Mouse (Mus musculus) sigmoid colon, adult 10 weeks (tissue): ENCODE data around the gene Crmp1. TPM values are rescaled to one million over a fixed set of nuclear protein-coding genes. Genes with fewer than 3 reads are reported as not detected.

ENCODE experiments used
- polyA plus RNA-seq: library from polyadenylated mRNA; stranded (reverse); fragments of 350-450 nt; fragmentation: Illumina TruSeq; extraction: RNeasy Lipid Tissue Mini Kit (QIAGEN cat#74804); gene quantifications from one replicate; pipeline ENCODE4 v1.2.3, GENCODE M21; 2014; ENCODE audit warnings: low read depth, low replicate concordance

Gene Crmp1
- polyA plus RNA-seq = 0.19 TPM

DNA sequence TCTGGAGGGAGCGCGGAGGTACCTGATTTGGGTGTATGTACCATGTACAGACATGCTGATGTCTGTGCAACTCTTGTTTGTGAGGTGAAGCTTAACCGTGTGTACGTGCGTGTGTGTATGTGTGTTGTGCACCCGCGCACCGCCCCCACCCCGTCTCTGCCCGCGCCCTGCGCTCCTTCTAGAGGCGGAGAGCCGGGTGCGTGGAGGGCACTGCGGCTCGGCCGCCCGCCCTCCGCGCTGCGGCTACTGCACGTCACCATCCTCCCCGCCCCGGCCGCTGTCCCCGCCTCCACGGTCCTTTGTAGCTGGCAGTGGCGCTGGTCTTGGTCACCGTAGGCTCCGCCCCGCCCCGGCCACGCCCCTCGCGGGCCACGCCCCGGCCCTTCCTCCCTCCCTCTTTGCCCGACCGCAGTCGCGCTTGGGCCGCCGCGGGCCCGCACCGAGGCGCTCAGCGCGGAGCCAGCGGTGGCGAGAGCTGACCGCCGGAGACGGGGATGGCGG is at the start of gene Crmp1:
Gene Crmp1 (plus strand): TSS at position 290 of the 501 bp plus-strand sequence.

DNA sequence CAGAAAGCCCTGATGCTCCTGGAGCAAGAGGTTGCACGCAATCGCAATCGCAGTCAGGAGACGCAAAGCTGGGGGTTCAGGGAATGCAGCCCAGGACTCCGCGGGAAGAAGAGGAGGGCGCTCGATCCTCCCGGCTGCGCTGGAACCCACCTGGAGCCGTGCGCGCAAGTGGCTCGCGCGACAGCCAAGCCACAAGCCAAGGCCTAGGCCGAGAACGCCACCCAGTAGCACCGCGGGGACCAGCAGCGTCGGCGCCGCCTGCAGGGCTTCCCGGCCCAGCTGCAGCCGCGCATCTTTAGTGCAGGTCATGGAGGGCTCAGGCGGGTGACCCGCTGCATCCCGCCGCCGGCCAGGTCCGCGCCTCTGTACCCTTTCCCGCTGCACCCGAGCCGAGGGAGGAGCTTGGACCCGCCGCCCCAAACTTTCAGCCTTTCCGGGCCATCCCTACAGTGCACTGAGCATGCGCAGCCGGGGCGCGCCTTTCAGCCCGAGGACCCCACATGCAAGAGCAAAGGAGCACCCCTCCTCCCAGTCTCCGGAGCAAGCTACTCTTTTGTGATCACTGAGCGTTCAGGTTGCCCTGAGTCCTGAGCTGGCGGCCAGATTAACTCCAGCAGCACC is 94.9 kb downstream of the Crmp1 start, which contains the start of gene Evc:
Gene Evc (minus strand): TSS at position 410 of the 621 bp plus-strand sequence.

DNA sequence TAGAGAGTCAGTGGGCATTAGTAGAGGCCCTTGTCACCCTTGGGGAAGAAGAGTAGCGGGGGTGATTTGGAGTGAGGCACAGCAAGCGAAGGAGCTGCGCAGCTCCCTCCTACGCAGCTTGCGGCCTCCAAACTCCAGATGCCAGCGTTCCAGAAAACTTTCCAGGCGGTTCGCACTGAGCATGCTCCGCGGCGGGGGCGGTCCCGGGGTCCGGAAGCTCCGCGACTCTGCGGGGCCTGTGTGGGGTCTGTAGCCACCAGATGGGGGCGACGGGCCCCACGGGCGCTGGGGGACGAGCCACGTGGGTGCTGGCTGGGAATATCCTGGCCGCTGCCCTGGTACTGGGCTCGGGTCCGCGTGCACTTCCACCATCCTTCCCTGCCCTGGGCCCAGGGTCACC is 96.5 kb downstream of the Crmp1 start, which contains the start of gene Evc2:
Gene Evc2 (plus strand): TSS at position 212 of the 400 bp plus-strand sequence.

Other genes with a start within 250 kb of the Crmp1 start
- gene Gm1043, start 156.6 kb upstream of the Crmp1 start, polyA plus RNA-seq = 0.32 TPM
- 1.3 TPM for gene Evc, start 95.0 kb downstream of the Crmp1 start, polyA plus RNA-seq
- gene Evc2, start 96.6 kb downstream of the Crmp1 start, polyA plus RNA-seq = 2.1 TPM